Mouse (Mus musculus) 3T3-L1 (cell line): ENCODE data around the gene Sec16a.
A peak's percentile ranks its signal among the peaks of the same experiment; 100 is the strongest.

ENCODE experiments used
- DNase-seq: peaks from one replicate; pipeline ENCODE4 v3.0.0-alpha.2; 2015; ENCODE audit warnings: low read depth, low spot score

Sec16a gene

DNA sequence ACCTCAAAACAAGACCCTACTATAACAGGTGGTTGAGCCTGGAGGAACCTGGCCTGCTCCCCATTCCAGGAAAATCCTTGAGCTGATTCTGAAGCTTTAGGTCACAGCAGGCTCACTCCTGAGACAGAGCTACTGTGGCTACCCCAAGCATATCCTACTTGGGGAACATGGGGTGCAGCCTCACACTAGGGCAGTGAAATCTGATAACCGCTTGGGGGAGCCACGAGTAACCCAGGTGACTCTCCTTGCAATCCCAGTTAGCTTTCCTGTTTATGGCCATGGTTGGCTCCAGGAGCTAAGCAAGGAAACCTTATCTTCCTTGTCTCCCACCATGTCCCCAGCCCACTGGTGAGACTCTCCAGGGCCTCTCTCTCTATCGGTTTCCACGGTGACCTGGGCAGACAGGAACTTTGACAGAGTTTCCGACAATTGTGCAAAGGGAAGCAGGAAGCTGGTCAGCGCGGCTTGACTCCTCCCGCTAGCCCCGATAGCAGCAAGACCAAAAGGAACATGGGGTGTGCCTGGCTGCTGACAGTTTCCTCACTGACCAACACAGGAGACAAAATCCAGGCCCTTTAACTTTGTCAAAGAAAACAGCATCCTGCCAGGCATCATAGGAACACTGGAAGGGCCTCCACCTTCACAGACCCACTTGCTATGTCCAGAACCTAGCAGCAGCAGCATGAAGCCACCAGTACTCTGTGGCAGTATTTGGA lies 29.9 kb upstream of the Sec16a start:
- DNase-seq = peak; percentile 5

DNA sequence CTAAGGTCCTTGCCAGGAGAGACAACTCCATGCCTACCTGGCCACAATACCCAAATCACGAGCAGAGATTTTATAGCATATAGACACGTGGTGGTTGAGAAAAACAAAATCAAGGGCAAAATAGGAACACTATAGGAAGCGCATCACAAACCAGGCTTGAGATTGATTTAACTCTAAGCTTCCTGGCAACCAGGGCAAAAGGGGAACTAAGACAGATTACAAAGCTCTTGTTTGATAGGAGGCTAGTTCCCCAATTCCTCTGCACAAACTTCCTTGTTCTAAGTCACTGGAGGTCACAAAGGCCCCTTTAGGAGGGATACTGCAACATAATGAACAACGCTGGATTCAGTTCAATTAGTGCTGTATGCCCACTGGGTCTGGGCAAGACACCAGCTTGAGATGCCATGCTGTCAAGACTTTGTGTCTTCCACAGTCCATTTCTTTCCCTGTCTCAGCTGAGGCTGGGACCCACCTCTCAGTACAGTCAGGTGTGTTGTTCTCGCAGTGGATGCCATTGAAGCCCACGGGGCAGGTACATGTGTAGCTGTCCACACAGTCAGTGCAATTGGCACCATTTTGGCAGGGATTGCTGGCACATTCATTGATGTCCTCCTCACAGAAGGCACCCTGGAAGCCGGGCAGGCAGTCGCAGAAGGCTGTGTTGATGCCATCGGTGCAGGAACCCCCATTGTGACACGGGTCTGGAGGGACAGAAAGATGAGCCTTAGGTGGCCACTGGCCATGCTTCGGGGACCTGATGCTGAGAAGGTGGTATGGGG lies 27.5 kb upstream of the Sec16a start:
- DNase-seq = no peak

DNA sequence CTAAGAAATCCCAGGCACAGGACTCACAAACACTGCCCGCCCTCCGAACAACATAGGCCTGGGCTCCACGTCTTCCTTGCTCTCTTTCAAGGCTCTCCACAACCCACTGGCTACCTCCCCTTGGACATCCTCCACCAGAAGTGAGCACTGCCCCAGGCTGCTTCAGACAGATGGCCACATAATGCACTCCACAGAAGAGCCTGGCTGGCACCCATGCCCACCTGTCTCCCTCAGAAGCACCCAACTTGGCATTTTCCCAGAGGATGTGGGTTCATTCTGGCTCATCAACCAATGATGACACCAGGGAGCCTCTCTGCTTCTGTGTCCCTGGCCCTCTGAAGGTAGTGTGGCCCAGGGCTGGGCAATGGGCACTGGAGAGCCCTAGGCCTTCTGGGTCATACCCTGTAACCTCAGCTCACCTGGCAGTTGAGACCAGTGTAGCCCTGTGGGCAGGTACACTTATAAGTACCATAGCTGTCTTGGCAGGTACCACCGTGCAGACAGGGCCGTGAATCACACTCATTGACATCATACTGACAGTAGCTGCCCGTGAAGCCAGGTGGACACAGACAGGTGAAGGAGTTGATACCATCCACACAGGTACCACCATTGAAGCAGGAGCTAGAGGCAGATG lies 26.8 kb upstream of the Sec16a start:
- no peak for DNase-seq

DNA sequence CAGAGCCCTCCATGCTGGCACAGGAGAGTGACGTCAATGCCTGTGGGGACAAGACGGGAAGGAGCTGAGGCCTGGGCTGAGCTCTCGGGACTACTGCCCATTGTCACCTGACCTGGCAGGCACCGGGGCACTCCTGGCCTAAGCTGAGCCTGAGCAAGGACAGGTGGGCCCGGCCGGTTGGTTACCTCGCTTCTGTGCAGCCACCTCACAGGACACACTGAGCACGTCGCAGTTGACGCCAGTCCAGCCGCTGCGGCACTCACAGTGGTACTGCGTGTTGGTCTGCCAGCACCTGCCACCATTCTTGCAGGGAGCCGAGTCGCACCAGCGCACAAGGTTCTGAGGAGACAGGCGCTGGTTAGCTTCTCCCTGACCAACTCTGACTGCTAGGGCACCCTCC lies 26.0 kb upstream of the Sec16a start:
- no peak for DNase-seq

DNA sequence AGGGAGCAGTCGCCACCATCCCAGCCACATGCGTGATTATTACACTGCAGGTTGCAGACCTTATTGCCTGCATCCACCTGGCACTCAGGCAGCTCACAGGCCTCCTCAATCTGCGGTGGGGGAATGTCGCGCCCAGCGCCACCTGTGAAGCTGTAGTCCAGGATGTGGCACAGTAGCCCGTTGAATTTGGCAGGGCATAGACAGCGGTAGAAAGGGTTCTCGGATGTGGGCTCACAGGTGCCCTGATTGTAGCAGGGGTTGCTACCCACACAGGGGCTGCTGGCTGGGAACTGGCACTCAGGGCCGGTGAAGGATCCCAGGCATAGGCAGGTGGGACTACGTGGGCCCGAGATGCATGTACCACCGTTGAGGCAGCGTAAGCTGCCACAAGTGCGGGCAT lies 23.4 kb upstream of the Sec16a start:
- DNase-seq = no peak

DNA sequence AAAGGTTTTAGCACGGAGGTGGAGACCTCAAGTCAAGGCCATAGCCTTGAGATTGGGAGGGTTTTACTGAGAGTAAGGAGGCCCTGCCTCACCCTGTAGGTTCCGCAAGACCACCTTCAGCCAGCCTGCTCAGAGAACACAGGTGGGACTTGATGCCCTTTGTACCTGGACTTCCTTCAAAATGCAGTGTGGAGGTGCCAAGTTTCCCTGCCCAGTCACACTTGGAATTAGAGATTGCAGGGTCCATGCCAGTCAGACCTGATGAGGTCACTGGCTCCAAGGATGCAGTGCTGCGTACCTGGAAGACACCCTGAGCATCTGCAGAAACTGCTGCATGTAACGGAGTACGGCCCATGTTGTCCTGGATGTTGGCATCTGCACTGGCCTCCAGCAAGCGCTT lies 18.4 kb upstream of the Sec16a start:
- no peak for DNase-seq

DNA sequence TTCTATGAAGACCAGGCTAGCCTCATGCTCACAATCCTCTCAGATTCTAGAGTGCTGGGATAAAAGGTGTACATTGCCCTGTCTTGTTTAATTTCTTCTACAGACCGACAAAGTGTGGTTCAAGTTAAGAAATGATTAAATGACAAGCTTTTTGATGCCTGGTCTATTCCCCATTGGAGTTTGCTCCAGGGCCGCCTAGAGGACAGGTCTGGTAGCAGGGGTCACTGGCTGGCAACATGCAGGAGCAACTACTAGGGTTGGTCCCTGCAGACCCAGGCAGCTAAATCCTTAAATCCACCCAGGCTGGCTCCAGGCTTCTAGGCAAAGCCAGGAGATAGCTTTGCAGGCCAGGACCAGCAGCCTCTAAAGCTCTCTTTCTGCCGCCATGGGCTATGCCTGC lies 18.0 kb upstream of the Sec16a start:
- no peak for DNase-seq

DNA sequence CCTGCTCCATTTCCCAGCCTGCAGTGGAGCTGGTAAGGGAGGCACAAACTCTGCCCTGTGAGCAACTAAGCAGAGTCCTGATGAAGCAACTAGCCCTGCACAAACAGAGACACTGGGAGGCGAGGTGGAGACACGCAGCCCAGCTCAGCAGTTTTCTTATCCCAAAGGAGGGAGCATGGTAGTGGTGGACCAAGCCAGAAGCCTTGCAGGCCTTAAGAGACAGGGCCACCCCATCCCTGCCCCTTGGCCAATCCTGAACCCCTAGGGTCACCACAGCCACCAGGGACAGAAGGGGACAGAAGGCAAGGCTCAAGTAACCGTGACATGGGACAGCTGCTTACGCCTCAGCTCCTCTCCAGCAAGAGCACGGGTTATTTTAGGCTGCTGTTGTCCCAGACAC lies 16.7 kb upstream of the Sec16a start:
- DNase-seq = no peak

DNA sequence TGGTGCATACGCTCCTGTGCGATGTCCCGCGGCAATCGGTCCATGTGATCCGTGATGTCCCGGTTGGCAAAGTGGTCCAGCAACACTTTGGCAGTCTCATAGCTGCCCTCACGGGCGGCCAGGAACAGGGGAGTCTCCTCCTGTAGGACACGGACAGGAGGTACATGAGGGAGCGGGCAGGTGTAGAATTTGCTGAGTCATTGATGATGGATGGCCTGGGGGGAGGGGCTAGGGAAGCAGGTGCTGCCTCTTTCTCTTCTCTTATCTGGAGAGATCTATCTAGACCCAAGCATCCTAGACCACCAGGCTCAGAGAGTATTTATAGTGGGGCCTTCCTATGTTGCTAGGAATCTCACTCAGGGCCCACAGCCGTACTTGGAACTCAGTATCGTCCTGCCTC lies 15.8 kb upstream of the Sec16a start:
- no peak for DNase-seq

DNA sequence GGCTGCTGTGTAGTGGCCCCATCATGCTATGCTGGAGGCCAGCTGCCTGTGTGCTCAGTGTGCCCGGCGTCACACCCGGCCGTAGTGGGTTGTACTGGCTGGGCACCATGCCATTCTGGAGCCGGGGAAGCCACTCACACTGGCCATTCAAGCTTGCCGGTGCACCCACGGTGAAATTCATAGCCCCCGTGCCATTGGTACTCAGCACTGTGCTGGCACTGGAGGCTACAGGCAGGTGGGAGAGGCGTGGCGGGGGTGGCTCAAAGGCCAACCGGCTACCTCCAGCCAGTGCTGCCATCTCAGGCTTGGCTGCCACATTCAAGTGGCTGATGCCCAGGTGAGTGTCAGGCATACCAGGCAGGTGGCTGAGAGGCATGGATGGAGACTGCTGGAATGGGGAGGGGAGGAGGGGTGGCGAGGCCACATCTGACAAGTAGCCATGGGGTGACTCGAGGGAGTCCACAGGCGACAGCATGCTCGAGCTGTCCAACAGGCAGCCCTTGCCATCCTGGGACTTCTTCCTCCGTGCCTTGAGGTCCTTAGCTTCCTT lies 15.2 kb upstream of the Sec16a start:
- DNase-seq = no peak

DNA sequence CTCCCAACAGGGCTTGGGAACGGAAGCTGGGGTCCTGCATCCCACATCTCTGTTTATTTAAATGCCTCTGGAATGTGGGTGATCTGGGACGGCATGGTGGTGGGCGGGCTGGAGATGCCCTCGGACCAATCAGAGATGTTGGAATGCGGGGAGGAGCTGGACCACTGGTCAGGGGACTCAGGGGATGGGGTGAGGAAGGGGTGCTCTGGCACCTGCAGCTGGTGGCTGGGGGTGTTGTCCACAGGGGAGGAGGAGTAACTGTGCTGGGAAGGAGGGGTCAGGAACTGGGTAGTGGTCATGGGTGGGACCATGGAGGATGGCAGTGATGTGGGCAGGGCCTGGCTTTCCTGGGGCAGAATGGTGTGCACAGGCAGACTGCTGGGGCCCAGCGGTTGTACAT lies 14.5 kb upstream of the Sec16a start:
- DNase-seq = no peak

DNA sequence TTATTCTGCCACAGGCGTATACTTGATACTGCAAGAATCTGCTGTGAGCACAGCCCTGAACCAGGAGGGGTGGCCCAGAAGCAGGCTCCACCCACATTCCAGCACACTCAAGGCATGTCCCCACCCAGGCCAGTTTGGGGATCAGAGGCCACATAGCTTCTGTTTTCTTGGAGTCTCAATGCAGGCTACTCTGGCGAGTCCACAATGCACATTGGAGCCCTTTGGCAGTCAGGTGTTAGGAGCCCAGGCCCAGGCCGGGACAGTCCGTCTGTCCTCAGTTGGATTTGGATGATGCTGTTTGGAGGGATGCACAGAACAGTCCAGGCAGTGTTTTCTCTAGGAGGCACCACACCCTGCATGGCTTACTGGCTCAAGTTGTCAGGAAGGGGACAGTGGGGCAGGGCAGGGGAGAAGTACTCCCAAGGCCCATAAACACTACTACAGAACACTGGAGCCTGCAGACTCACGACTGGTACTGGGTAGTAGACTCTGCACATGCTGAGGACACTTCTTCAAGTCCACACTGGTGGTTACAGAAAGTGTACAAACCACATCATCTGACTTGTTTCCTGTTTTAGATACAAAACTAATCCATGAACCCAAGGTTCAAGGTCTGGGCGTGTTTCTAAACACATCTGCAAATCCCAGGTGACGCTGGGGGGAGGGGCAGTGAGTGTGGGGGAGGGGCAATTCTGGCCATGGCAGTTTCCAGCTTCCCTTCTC lies 13.5 kb upstream of the Sec16a start:
- DNase-seq = peak; percentile 60

DNA sequence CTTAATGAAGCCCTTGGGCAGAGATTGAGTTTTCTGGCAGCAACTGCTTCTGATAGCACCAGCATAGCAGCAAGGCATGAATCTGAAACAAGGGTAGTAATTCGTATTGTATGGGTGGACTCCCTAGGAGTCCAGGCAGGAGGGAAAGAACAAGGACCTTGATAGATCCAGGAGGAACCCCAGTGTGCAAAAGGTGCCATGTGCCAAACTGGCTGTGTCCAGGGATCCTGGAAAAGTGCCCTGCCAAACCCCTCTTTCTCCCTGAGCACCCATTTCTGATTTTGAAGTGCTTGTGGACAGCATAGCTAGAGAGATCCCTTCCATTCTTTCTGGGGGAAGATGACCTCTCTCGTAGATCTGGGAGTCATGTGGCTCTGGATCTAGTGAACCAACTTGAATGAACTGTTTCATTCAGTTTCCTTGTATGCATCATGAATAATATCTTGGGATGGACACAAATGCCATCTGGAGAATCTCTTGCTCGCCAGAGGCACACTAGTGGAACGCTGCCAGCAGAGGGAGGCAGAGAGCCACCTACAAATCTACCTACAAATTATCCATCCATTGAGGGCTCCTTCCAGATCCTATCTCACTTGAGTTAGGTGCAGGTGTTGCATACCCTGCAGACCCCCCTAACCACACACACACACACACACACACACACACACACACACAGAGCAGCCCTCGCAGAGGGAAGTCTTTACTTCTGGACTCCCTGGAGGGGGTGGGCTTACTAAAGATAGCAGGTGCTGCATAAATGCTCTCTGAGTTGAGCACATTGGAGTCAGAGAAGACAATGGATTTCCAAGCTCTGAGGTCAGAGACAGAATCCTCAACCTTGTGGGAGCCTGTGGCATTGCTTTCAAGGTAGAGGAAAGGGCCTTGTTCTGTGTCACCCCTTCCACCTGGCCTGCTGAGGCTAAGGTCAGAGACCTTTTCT lies 4.4 kb upstream of the Sec16a start:
- DNase-seq = peak; percentile 82

DNA sequence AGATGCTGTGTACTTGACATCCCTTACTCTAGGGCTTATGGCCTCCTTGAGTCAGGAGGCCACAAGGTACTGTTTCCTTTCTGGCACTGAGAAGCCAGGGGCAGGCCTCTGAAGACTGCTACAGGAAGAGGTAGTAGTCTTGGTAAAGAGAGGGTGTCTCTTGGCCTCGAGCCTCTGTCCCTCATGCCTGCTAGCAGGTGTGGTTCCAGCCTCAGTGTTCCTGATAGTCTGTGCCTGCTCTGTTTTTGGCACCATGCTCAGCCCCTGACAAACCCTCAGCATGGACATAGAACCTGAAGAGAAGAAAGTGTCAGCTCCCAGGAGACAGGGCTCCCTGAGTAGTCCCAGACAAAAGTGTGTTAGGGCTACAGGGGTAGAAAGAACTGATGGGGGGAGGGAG lies 2.4 kb upstream of the Sec16a start:
- no peak for DNase-seq

DNA sequence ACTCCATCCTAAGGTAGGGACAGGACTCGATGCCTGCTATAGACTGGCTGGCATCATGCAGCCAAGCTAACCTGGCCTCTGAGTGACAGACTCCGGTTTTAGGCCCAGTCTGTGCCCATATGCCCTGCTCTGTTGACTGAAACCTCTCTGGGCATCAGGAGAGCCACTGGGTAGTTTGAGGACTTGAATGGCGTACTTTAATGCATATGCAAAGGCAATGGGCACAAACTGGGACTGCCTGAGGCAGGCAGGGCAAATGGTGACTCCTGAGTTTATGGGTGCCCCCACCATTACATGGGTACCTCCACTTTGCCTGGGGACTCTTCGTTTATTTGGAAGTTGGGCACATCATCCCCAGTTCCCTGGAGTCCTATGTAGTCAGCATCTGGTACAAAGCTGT lies 1.7 kb upstream of the Sec16a start:
- peak; percentile 7 for DNase-seq

DNA sequence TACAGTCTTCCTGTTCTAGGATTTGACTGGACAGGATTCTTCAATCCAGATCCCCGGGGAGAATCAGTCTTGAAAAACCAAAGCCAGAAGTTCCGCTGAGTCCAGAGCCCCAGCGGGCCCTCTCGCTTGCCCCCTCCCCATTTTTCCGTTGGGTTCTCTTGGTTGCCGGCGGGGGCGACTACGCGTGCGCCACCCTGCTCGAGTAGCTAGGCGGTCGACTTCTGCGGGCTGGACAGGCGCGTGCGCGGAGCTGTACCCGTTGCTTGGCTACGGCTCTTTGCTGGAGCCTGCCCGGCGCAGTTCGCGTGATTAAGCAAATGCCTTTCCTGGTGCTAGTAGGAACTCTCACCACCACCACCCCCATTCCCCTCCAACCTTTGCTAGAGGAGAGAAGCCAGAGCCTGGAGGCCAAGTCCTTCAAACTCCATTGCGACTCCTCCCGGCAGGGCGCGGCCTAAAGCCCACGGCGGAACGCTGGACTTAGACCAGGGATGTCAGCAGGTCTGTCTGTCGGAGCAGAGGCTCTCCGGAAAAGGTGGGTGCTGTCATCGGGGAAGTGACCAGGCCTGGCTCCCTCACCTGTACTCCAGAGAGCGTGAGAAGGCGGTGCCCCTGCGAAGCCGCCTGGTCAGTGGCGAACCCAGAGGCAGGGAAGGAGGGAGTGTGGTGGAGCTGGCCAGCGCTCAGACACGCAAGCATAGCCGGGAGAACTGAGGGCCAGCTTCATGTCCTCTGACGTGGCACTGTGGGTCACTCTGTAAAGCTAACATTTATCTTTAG lies 840 bp upstream of the Sec16a start:
- peak; percentile 94 for DNase-seq

DNA sequence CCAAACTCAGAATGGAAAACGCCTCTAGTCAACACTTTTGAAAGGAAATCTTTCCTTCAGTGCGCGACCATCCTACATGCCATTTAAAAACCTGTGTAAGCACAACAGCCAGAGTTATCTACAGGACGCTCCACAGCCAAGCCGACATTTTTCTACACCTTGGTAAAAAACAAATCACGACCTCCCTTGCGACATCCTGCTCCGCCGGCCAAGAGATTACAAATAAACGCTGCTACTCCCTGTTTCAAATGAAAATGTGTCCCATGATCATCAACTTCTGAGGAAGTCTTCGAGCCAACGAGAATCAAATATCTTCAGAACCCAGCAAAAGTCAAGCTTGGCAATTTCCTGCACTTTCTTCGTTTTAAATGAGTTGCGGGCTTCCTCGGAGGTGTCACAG lies 648 bp downstream of the Sec16a start:
- DNase-seq = peak; percentile 31

DNA sequence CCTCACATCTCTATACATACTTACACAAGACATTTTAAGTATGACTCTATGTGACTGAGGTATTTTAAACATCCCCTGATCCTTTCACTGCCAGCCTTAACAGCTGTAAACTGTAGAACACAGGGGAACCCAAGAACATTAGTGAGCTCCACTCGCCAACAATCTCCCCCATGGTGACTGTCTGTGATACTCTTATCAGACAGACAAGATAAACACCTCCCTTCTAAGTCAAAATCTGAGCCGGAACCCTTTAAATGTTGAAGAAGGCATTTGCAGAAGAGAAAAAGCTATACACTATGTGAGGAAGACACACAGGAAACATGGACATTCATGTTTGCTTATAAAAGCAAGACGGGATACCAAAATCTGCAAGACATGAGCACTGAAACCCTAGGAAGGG lies 1.1 kb downstream of the Sec16a start:
- no peak for DNase-seq

DNA sequence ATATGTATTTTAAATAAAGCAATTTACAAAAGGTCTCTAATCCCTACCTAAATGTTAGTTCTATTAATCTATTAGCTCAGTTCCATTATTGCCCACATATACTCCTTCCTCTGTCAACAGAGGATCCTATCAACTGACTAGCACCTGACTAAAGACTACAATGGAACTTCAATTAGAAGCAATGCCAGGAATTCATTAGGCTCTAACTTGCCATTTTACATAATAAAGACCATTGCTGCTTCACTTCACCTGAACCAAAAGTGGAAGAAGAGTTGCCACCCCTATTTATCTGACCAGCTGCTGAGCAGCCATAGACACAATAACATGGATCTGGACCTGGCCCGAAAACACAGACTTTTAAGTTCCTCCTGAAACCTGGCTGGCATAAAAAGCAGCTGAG lies 2.2 kb downstream of the Sec16a start:
- no peak for DNase-seq

DNA sequence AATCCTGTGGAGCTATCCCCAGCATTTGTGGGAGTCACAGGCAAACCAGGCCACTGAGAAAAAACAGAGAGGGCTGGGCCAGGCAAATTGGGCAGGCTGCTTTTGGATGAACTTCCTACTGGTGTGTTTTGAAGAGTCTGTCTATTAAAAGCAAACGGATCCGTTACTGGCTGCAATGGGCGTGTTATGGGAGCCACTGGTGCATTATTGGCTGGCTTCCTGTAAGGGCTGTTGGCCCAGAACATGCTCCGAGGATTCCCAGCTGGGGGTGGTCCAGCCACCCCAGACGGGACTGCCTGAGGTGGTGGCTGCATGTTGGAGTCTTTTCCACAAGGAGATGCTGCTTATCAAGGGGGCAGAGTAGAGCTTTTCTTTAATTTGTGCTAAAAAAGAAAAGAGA lies 3.3 kb downstream of the Sec16a start:
- DNase-seq = no peak
